Mouse (Mus musculus) kidney, postnatal 0 days (tissue): ENCODE measurements around the gene H2-DMb1. TPM values are rescaled to one million over a fixed set of nuclear protein-coding genes. Genes with fewer than 3 reads are reported as not detected.
A peak's percentile ranks its signal among the peaks of the same experiment; 100 is the strongest.

Experiments used
- ATAC-seq: fragments of 200-750 bp; cut with Nextera tagmentation; replicated peaks from 2 replicates; pipeline ENCODE4 v1.8.0; 2017; ENCODE audit warnings: low read depth, moderate number of reproducible peaks, moderate TSS enrichment, moderate library complexity; ENCODE audit not compliant: low FRiP score
- DNase-seq: peaks from one replicate; pipeline ENCODE4 v3.0.0-alpha.2; 2016; ENCODE audit warnings: low spot score
- H3K27ac ChIP-seq: fragments of 300-500 bp; sonication (generic); 2 replicates; pipeline ENCODE4 v1.5.1; 2014; ENCODE audit warnings: mild to moderate bottlenecking
- H3K27me3 ChIP-seq: fragments of 300-500 bp; sonication (generic); 2 replicates; pipeline ENCODE4 v1.6.1; 2014; ENCODE audit warnings: low read length, mixed read lengths; ENCODE audit not compliant: insufficient read depth
- H3K36me3 ChIP-seq: fragments of 300-500 bp; sonication (generic); 2 replicates; pipeline ENCODE4 v1.6.1; 2014; ENCODE audit warnings: low read length, mixed read lengths; ENCODE audit not compliant: insufficient read depth
- H3K4me1 ChIP-seq: fragments of 300-500 bp; sonication (generic); replicated peaks from 2 replicates; pipeline ENCODE4 v1.6.1; 2014; ENCODE audit warnings: antibody characterized with exemption, low read length, mixed read lengths; ENCODE audit not compliant: insufficient read depth
- H3K4me2 ChIP-seq: fragments of 300-500 bp; sonication (generic); 2 replicates; pipeline ENCODE4 v1.6.1; 2014; ENCODE audit warnings: mild to moderate bottlenecking, low read length, moderate library complexity, mixed read lengths
- H3K4me3 ChIP-seq: fragments of 300-500 bp; sonication (generic); replicated peaks from 2 replicates; pipeline ENCODE4 v1.5.1; 2014; ENCODE audit warnings: low read depth, low read length
- H3K9ac ChIP-seq: fragments of 300-500 bp; sonication (generic); 2 replicates; pipeline ENCODE4 v1.6.1; 2014; ENCODE audit warnings: low read depth, low read length
- H3K9me3 ChIP-seq: fragments of 300-500 bp; sonication (generic); replicated peaks from 2 replicates; pipeline ENCODE4 v1.6.1; 2016; ENCODE audit warnings: low read length, inconsistent platforms, mixed read lengths
- CTCF ChIP-seq: IDR thresholded peaks from 2 replicates; pipeline ENCODE4 v1.5.1; 2016; ENCODE audit warnings: antibody characterized with exemption, low read depth, mild to moderate bottlenecking, moderate library complexity
- WGBS: fragments of 180-500 bp; shearing (Covaris S2); extraction: QIAGEN DNeasy Blood & Tissue Kit; methylation state at CpG from one replicate; pipeline ENCODE4 v1.1.7; 2014; 5-methylcytosine and 5-hydroxymethylcytosine counted together
- polyA plus RNA-seq: library from polyadenylated mRNA; unstranded; fragments of >200 nt; fragmentation: Nextera tagmentation; extraction: Ambion mirVana; gene quantifications from 2 replicates; pipeline ENCODE4 v1.2.1, GENCODE M21; 2015

The H2-DMb1 gene
- polyA plus RNA-seq, 1 experiment from 2014 or later: 12.9 TPM

DNA sequence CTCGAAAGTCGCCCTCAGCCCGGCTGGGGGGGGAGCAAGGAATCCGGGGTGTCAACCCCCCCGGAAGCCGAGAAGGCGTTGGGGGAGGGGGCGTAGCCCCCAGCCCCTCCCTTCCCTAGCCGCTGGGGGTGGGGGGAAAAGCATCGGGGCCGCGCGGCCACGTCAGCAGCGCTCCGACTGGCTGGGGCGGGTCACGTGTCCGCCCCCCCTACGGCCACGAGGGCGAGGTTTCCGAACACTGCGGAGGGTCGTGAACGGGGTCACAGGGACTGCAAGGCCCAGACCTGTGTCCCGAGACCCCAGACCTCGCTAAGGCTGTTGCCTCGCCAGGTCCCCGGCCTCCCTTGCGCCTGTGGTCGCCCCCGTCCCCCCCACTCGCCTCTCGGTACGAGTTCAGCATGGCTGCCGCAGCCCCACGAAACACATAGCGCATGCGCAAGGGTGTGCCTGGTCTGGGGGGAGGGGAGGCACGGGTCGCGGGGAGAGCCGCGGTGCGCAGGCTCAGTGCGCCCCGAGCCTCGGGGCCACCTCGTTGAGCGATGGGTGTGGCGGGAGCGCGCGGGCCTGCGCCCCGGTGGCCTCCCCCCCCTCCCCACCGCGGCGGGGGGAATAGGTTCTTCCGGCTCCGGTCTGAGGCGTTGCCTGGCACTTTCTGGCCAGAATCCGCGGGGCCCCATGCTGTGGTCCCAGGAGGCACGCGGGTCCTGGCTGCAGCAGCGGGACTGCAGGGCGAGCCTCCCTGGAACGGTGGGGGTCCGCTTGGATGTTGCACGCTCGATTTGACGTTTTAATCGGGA lies 30.5 kb upstream of the H2-DMb1 start, which contains the start of gene Brd2:
Gene Brd2, minus strand, starts transcription at position 447 of the 797 bp plus-strand sequence.
- peaks cover 9% of the 10 kb centered on the region; the same call in 1 of the 2 replicates for H3K4me1 ChIP-seq
- ATAC-seq: peak; percentile 18
- under 1% methylated on average over 68 of the region's 75 CpGs for WGBS

DNA sequence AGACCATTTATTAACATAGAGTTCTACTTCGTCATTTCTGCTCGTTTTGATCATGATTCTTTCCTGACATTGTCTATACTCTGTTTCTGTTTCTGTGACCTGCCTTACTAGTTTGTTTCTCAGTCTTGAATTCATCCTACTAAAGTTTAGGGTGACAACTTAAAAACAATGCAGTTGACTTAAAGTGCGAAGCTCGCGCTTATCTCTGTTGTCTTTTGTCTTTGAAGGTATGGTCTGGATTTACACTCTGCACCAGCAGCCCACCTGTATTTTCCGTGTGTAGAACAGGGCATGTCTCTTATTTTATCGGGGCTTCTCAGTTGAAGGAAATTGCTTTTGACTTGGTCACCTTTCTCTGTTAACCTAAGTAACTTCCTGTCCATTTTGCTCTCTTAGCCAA lies 29.8 kb upstream of the H2-DMb1 start:
- Histone ChIP-seq H3K27ac (peak overlapping the region; percentile 100), H3K4me3 (peak overlapping the region; percentile 95), H3K4me2 (peak overlapping the region; percentile 95), H3K9ac (peak overlapping the region; percentile 97), H3K9me3 (no peaks in the 10 kb centered on the region), H3K27me3 (no peaks in the 10 kb centered on the region), H3K4me1 (peaks cover 16% of the 10 kb centered on the region), H3K36me3 (peaks cover 6% of the 10 kb centered on the region; the same call in 1 of the 2 replicates)
- ATAC-seq (no peak), DNase-seq (no peak)
- WGBS: 0% methylated on average over 7 of the region's 7 CpGs
- TF ChIP-seq CTCF: no peak

More for the DNA sequence above, 30.5 kb upstream of the H2-DMb1 start, which contains the start of gene Brd2:
- peaks cover 6% of the 10 kb centered on the region; the same call in 1 of the 2 replicates for H3K36me3 ChIP-seq
- peak within 1 kb of the TSS; percentile 97 for H3K9ac ChIP-seq
- TF ChIP-seq CTCF: no peak; the same call in 1 of the 2 replicates
- H3K4me3 ChIP-seq: peak within 1 kb of the TSS; percentile 95
- H3K27me3 ChIP-seq: no peaks in the 10 kb centered on the region
- peak within 1 kb of the TSS; percentile 95 for H3K4me2 ChIP-seq
- H3K9me3 ChIP-seq: no peaks in the 10 kb centered on the region
- peak; percentile 96 for DNase-seq
- H3K27ac ChIP-seq: peak within 1 kb of the TSS; percentile 100

DNA sequence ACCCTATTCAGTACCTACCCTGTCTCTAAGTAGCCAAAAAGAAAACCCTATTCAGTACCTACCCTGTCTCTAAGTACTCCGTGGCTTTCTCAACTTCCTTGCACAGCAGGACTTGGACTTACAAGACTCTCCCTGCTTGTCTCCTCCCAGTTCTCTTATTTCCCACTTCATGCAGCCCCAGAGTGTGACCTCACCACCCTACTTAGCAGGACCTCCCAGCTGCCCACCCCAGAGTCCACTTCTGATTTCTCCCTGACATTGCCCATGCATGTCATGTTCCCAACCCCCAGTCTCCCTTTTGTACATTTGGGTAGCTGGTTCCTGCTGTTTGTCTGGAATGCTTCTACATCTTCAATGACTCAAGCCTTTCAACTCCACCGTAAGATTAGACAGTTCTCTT lies 29.4 kb upstream of the H2-DMb1 start:
- peaks cover 4% of the 10 kb centered on the region; the same call in 1 of the 2 replicates for H3K36me3 ChIP-seq
- H3K9me3 ChIP-seq: no peaks in the 10 kb centered on the region
- DNase-seq (peak; percentile 82), ATAC-seq (no peak)
- peak overlapping the region; percentile 97 for H3K9ac ChIP-seq
- peaks cover 19% of the 10 kb centered on the region for H3K4me1 ChIP-seq
- peak overlapping the region; percentile 100 for H3K27ac ChIP-seq
- H3K27me3 ChIP-seq: no peaks in the 10 kb centered on the region
- peak overlapping the region; percentile 95 for H3K4me3 ChIP-seq
- H3K4me2 ChIP-seq: peak overlapping the region; percentile 95
- 1% methylated on average over 2 of the region's 2 CpGs for WGBS
- TF ChIP-seq CTCF: no peak

DNA sequence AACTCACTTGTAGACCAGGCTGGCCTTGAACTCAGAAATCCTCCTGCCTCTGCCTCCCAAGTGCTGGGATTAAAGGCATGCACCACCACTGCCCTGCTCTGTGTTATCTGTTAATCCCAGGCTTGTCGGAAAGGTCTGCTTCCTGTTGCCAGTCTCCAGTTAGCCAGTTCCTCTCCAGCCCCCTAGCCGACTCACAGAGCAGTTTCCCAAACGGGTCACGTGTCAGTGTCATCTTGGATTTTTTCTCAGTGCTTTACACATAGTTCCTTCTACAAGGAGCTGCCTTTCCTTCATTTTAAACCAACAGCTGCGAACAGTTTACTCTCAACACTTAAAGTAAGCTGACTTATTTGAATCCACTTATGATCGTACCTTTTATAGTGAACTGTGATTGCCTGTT lies 28.2 kb upstream of the H2-DMb1 start:
- Histone ChIP-seq H3K4me1 (peaks cover 28% of the 10 kb centered on the region), H3K4me3 (no peak overlapping the region), H3K4me2 (no peak overlapping the region; the same call in 1 of the 2 replicates), H3K27me3 (no peaks in the 10 kb centered on the region), H3K27ac (no peak overlapping the region), H3K9ac (no peak overlapping the region), H3K9me3 (no peaks in the 10 kb centered on the region), H3K36me3 (no peaks in the 10 kb centered on the region)
- ATAC-seq: no peak
- WGBS: 68% methylated on average over 6 of the region's 6 CpGs
- TF ChIP-seq CTCF: no peak
- no peak for DNase-seq

DNA sequence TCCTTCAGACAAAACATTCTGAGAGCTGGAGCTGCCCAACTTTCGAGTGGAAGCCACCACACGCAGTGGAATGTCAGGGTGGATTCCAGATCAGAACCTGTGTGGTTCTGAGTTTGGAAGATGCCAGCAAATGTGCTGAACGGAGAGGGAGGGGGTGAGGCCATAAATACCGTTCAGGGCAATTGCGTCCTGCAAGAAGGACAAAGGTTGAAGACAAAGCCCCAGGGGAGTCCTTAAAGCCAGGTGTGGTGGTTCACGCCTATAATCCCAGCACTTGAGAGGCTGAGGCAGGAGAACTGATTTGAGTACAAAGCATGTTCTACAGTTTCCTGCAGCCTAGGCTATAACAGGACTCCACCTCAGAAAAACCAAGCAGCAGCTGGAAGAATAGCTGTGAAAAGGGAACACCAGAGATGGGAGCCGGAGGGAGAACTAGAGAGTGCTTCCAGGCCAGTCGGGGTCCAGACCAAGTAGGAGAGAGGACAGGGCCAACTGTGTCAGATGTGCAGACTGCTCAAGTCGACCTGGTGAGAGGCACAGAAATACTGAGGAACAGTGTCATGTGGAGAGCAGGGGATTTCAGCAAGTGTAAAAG lies 25.9 kb upstream of the H2-DMb1 start:
- no peaks in the 10 kb centered on the region for H3K9me3 ChIP-seq
- no peak for TF ChIP-seq CTCF
- H3K9ac ChIP-seq: no peak overlapping the region
- no peaks in the 10 kb centered on the region for H3K27me3 ChIP-seq
- WGBS: 41% methylated on average over 9 of the region's 9 CpGs
- DNase-seq (no peak), ATAC-seq (no peak)
- H3K4me2 ChIP-seq: no peak overlapping the region
- H3K27ac ChIP-seq: 0 out of 2 replicates have a peak overlapping the region, but pooled peaks have one; percentile 13
- H3K36me3 ChIP-seq: no peaks in the 10 kb centered on the region
- no peak overlapping the region for H3K4me3 ChIP-seq
- peaks cover 28% of the 10 kb centered on the region for H3K4me1 ChIP-seq

DNA sequence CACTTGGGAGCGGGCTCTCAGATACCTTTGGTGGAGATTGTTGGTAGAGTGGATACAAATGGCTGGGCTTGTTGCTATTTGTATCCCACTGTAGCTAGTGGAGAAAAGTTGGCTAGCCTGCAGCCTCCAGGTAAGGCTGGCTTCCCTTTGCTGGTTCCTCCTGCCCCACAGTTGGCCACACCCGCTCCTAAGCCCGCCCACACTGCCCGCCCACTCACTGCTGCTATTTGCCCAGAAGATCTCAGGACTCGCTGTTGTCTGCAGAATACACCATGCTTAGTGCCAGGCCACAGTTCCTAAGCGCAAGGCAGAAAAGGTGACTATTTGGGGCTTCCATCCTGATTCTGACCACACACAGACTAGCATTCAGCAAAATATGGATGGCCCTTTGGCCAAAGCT lies 25.4 kb upstream of the H2-DMb1 start:
- ATAC-seq (no peak; the same call in 1 of the 2 replicates), DNase-seq (peak; percentile 69)
- 30% methylated on average over 6 of the region's 6 CpGs for WGBS
- no peak overlapping the region for H3K27ac ChIP-seq
- H3K27me3 ChIP-seq: no peaks in the 10 kb centered on the region
- 0 out of 2 replicates have a peak overlapping the region, but pooled peaks have one; percentile 1 for H3K4me2 ChIP-seq
- no peak for TF ChIP-seq CTCF
- H3K4me3 ChIP-seq: no peak overlapping the region
- H3K9me3 ChIP-seq: no peaks in the 10 kb centered on the region
- H3K36me3 ChIP-seq: no peaks in the 10 kb centered on the region
- no peak overlapping the region for H3K9ac ChIP-seq
- peaks cover 28% of the 10 kb centered on the region for H3K4me1 ChIP-seq
